In the genomic region with DNA sequence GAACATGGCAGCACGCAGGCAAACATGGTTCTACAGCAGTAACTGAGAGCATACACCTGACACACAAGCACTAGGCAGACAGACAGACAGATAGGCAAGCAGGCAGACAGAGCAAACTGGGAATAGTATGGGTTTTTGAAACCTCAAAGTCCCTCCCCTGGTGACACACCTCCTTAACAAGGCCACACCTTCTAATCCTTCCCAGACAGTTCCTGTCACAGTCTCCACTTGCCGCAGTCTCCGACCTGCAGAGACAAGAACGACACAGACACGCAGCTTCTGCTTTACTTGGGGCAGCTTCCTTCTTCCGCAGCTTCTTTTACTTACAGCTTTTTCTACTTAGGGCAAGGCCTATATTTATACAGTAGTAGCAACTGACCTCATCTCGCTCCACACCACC, we compare ENCODE assay signal across 27 mouse cellular contexts.
"Had no signal": no experiment of that assay in that cellular context is flagged by ENCODE, and none has a peak within 500 bp of the region (broad histone marks: within the 10 kb centered on the region; RNA-seq: fewer than 3 reads in every experiment).

No protein-coding gene starts in this region.

- H3K9ac ChIP-seq: heart, embryonic 12.5 days; hindbrain, embryonic 12.5 days; hindbrain, embryonic 14.5 days; intestine, embryonic 15.5 days; limb, embryonic 12.5 days; liver, embryonic 13.5 days; liver, embryonic 15.5 days; liver, postnatal 0 days had no signal

- DNase-seq: gastrocnemius, postnatal 14 days; gastrocnemius, postnatal 36 days; heart, adult 2 months; heart, postnatal 10 days; heart, postnatal 4 days; kidney, adult 18-20 months; kidney, adult 8-10 months; kidney, postnatal 10 days; kidney, postnatal 25 days; kidney, postnatal 4 days; layer of hippocampus, adult 9-11 months; liver; liver, embryonic 13.5 days; liver, postnatal 0 days had no signal

- ATAC-seq: hindbrain, embryonic 16.5 days; inflammation-experienced regulatory T-cells, adult 6 months; intestine, embryonic 15.5 days; intestine, postnatal 0 days; liver, postnatal 0 days had no signal

- H3K4me3 ChIP-seq: heart, adult 2 months; heart, embryonic 12.5 days; hindbrain, embryonic 10.5 days; hindbrain, embryonic 12.5 days; intestine, embryonic 15.5 days; layer of hippocampus, adult 2 months; left cerebral cortex, adult 2 months; limb, embryonic 10.5 days; limb, embryonic 12.5 days; liver, embryonic 13.5 days; liver, embryonic 15.5 days had no signal

- H3K9me3 ChIP-seq: heart, embryonic 12.5 days; hindbrain, embryonic 10.5 days; hindbrain, embryonic 12.5 days; intestine, embryonic 15.5 days; limb, embryonic 10.5 days; limb, embryonic 12.5 days; liver, embryonic 13.5 days; liver, embryonic 15.5 days had no signal

- H3K4me1 ChIP-seq: intestine, embryonic 15.5 days had no signal

- H3K36me3 ChIP-seq: heart, embryonic 12.5 days; hindbrain, embryonic 10.5 days; hindbrain, embryonic 12.5 days; intestine, embryonic 15.5 days; limb, embryonic 10.5 days; limb, embryonic 12.5 days; liver, embryonic 13.5 days; liver, embryonic 15.5 days had no signal

- H3K27ac ChIP-seq: heart, adult 2 months; hindbrain, embryonic 10.5 days; hindbrain, embryonic 12.5 days; hindbrain, embryonic 14.5 days; intestine, embryonic 15.5 days; layer of hippocampus, adult 2 months; left cerebral cortex, adult 2 months; limb, embryonic 10.5 days; limb, embryonic 12.5 days; liver, embryonic 13.5 days; liver, embryonic 15.5 days had no signal
